Mouse (Mus musculus): ENCODE results near the gene Cyp27b1. TPM values are rescaled to one million over a fixed set of nuclear protein-coding genes. Genes with fewer than 3 reads are reported as not detected.
"Not testable (repeated sequence)": the region's sequence is repeated elsewhere in the genome, so short reads cannot be mapped to it uniquely, and the experiment has no call there.

The Cyp27b1 gene
- polyA plus RNA-seq, 1 experiment, result 0.29 TPM

GRCm38 (mm10) chr10:127066519-127067018, 18.5 kb downstream of the Cyp27b1 start:
- H3K27me3 ChIP-seq (ENCODE audit: control insufficient read depth, insufficient read depth, low read length), result no peaks in the 10 kb centered on the region

GRCm38 (mm10) chr10:127068360-127069038, 20.4 kb downstream of the Cyp27b1 start:
- H3K27ac ChIP-seq (ENCODE audit: insufficient read depth, low read length), result no peak overlapping the region
- no peak overlapping the region for H3K4me3 ChIP-seq (replicated peaks; ENCODE audit: insufficient read depth, low read depth, low read length)
- H3K27me3 ChIP-seq (ENCODE audit: control insufficient read depth, insufficient read depth, low read length), result no peaks in the 10 kb centered on the region
- DNase-seq, result no peak
- TF ChIP-seq POLR2A (IDR thresholded peaks at IDR 0.05; ENCODE audit: borderline replicate concordance, insufficient read depth, low read length), result no peak
- no peak for TF ChIP-seq CTCF (IDR thresholded peaks at IDR 0.05; ENCODE audit: borderline replicate concordance, insufficient read depth, low read depth, low read length)
- 64% methylated on average over 9 of the region's 9 CpGs for WGBS
- H3K4me1 ChIP-seq (ENCODE audit: control insufficient read depth, insufficient read depth, low read length), result peaks cover 9% of the 10 kb centered on the region; the same call in 1 of the 2 replicates

More at GRCm38 (mm10) chr10:127066519-127067018, 18.5 kb downstream of the Cyp27b1 start:
- H3K4me1 ChIP-seq (ENCODE audit: control insufficient read depth, insufficient read depth, low read length), result peaks cover 9% of the 10 kb centered on the region; the same call in 1 of the 2 replicates
- no peak overlapping the region for H3K27ac ChIP-seq (ENCODE audit: insufficient read depth, low read length)
- no peak for DNase-seq
- H3K4me3 ChIP-seq (replicated peaks; ENCODE audit: insufficient read depth, low read depth, low read length), result no peak overlapping the region
- TF ChIP-seq POLR2A (IDR thresholded peaks at IDR 0.05; ENCODE audit: borderline replicate concordance, insufficient read depth, low read length) (no peak), CTCF (IDR thresholded peaks at IDR 0.05; ENCODE audit: borderline replicate concordance, insufficient read depth, low read depth, low read length) (no peak)
- WGBS, result 86% methylated on average over 14 of the region's 14 CpGs

- no peak for DNase-seq
- H3K4me1 ChIP-seq (ENCODE audit: control insufficient read depth, insufficient read depth, low read length), result peaks cover 5% of the 10 kb centered on the region; the same call in 1 of the 2 replicates
- 3% methylated on average over 30 of the region's 30 CpGs for WGBS
- peak overlapping the region; percentile 91 for H3K4me3 ChIP-seq (replicated peaks; ENCODE audit: insufficient read depth, low read depth, low read length)
- TF ChIP-seq CTCF (IDR thresholded peaks at IDR 0.05; ENCODE audit: borderline replicate concordance, insufficient read depth, low read depth, low read length) (no peak), POLR2A (IDR thresholded peaks at IDR 0.05; ENCODE audit: borderline replicate concordance, insufficient read depth, low read length) (0 out of 2 replicates have a peak, but pooled peaks have one; percentile 3)
- peak overlapping the region; percentile 49 for H3K27ac ChIP-seq (ENCODE audit: insufficient read depth, low read length)
- H3K27me3 ChIP-seq (ENCODE audit: control insufficient read depth, insufficient read depth, low read length), result no peaks in the 10 kb centered on the region
These were observed 21.5 kb downstream of the Cyp27b1 start for GRCm38 (mm10) chr10:127069281-127070189.

GRCm38 (mm10) chr10:127070190-127071121, 22.4 kb downstream of the Cyp27b1 start, which contains the start of gene Tspan31:
Tspan31 (minus strand) TSS chr10:127070264.
- H3K4me1 ChIP-seq (ENCODE audit: control insufficient read depth, insufficient read depth, low read length), result peaks cover 4% of the 10 kb centered on the region; the same call in 1 of the 2 replicates
- peak within 1 kb of the TSS; percentile 91 for H3K4me3 ChIP-seq (replicated peaks; ENCODE audit: insufficient read depth, low read depth, low read length)
- TF ChIP-seq CTCF (IDR thresholded peaks at IDR 0.05; ENCODE audit: borderline replicate concordance, insufficient read depth, low read depth, low read length) (no peak), POLR2A (IDR thresholded peaks at IDR 0.05; ENCODE audit: borderline replicate concordance, insufficient read depth, low read length) (peak; percentile 74; the same call in 1 of the 2 replicates)
- peak within 1 kb of the TSS; percentile 57 for H3K27ac ChIP-seq (ENCODE audit: insufficient read depth, low read length)
- DNase-seq, result peak; percentile 90 to 97
- WGBS, result under 1% methylated on average over 36 of the region's 36 CpGs
- H3K27me3 ChIP-seq (ENCODE audit: control insufficient read depth, insufficient read depth, low read length), result no peaks in the 10 kb centered on the region

GRCm38 (mm10) chr10:127071203-127071602, 23.2 kb downstream of the Cyp27b1 start:
- peaks cover 4% of the 10 kb centered on the region; the same call in 1 of the 2 replicates for H3K4me1 ChIP-seq (ENCODE audit: control insufficient read depth, insufficient read depth, low read length)
- TF ChIP-seq CTCF (IDR thresholded peaks at IDR 0.05; ENCODE audit: borderline replicate concordance, insufficient read depth, low read depth, low read length) (no peak), POLR2A (IDR thresholded peaks at IDR 0.05; ENCODE audit: borderline replicate concordance, insufficient read depth, low read length) (no peak)
- no peak overlapping the region for H3K27ac ChIP-seq (ENCODE audit: insufficient read depth, low read length)
- H3K4me3 ChIP-seq (replicated peaks; ENCODE audit: insufficient read depth, low read depth, low read length), result peak overlapping the region; percentile 90
- no peaks in the 10 kb centered on the region for H3K27me3 ChIP-seq (ENCODE audit: control insufficient read depth, insufficient read depth, low read length)
- WGBS, result 40% methylated on average over 9 of the region's 9 CpGs
- DNase-seq, result no peak

GRCm38 (mm10) chr10:127072270-127072669, 24.2 kb downstream of the Cyp27b1 start:
- 68% methylated on average over 4 of the region's 4 CpGs for WGBS

GRCm38 (mm10) chr10:127072969-127073368, 24.9 kb downstream of the Cyp27b1 start:
- not testable (repeated sequence) for H3K27me3 ChIP-seq (ENCODE audit: control insufficient read depth, insufficient read depth, low read length); H3K27ac ChIP-seq (ENCODE audit: insufficient read depth, low read length); H3K4me1 ChIP-seq (ENCODE audit: control insufficient read depth, insufficient read depth, low read length); DNase-seq; H3K4me3 ChIP-seq (replicated peaks; ENCODE audit: insufficient read depth, low read depth, low read length)
- WGBS, result 77% methylated on average over 2 of the region's 2 CpGs

More at GRCm38 (mm10) chr10:127072270-127072669, 24.2 kb downstream of the Cyp27b1 start:
- not testable (repeated sequence) for H3K27me3 ChIP-seq (ENCODE audit: control insufficient read depth, insufficient read depth, low read length); H3K4me3 ChIP-seq (replicated peaks; ENCODE audit: insufficient read depth, low read depth, low read length); H3K4me1 ChIP-seq (ENCODE audit: control insufficient read depth, insufficient read depth, low read length); DNase-seq; H3K27ac ChIP-seq (ENCODE audit: insufficient read depth, low read length)
